Mouse (Mus musculus): Measurements from ENCODE around the gene Rgsl1. TPM values are rescaled to one million over a fixed set of nuclear protein-coding genes. Genes with fewer than 3 reads are reported as not detected.

The Rgsl1 gene
- polyA plus RNA-seq, 1 experiment from 2014 or later: 0.04 TPM

- peak within 1 kb of the TSS; percentile 72 for H3K9ac ChIP-seq (ENCODE audit: low read depth, low read length)
- peaks cover 3% of the 10 kb centered on the region; the same call in 1 of the 2 replicates for H3K36me3 ChIP-seq (ENCODE audit: control insufficient read depth, insufficient read depth)
- peak within 1 kb of the TSS; percentile 91 for H3K27ac ChIP-seq (ENCODE audit: low read length)
- no peaks in the 10 kb centered on the region for H3K27me3 ChIP-seq (ENCODE audit: control insufficient read depth, insufficient read depth, low read depth, low read length)
- WGBS (ENCODE audit: insufficient replicate concordance): under 1% methylated on average over 18 of the region's 18 CpGs
- H3K4me2 ChIP-seq (ENCODE audit: low read depth, low read length): peak within 1 kb of the TSS; percentile 77
- peak within 1 kb of the TSS; percentile 65 for H3K4me3 ChIP-seq (ENCODE audit: low read depth, low read length)
- ATAC-seq (ENCODE audit: low read depth): peak; percentile 75
- no peaks in the 10 kb centered on the region for H3K9me3 ChIP-seq (replicated peaks; ENCODE audit: control insufficient read depth, low read length)
- peaks cover 35% of the 10 kb centered on the region for H3K4me1 ChIP-seq (ENCODE audit: control insufficient read depth, low read depth, low read length)
Measured at GRCm38 (mm10) chr1:153749211-153749801, 94.6 kb downstream of the Rgsl1 start, which contains the start of gene Rnasel. Rnasel (plus strand) TSS chr1:153749426.

DNA sequence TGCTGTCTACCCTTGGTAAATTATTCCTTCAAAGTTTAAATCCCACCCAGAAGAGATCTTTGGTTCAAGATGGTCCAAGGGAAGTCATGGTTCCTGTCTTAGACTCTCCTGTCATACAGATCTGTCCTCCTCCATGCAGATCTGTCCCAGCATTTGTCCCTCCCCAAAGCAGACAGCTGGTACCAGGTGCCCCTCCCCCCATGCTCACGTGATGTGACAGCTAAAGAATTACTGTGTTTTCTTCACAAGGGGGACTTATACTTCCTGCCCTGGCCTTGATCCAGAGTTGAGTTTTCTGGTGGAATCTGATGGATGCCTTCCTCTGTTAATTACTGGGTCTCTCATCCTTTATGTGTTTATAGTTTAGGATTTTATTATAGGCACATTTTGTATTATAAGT, 95.4 kb downstream of the Rgsl1 start:
- H3K4me2 ChIP-seq (ENCODE audit: low read depth, low read length): peak overlapping the region; percentile 77
- H3K9ac ChIP-seq (ENCODE audit: low read depth, low read length): peak overlapping the region; percentile 72
- peak overlapping the region; percentile 65 for H3K4me3 ChIP-seq (ENCODE audit: low read depth, low read length)
- no peaks in the 10 kb centered on the region for H3K27me3 ChIP-seq (ENCODE audit: control insufficient read depth, insufficient read depth, low read depth, low read length)
- whole genome bisulfite sequencing (ENCODE audit: insufficient replicate concordance): 3% methylated on average over 1 of the region's 1 CpGs
- peaks cover 34% of the 10 kb centered on the region for H3K4me1 ChIP-seq (ENCODE audit: control insufficient read depth, low read depth, low read length)
- peak; percentile 23 for ATAC-seq (ENCODE audit: low read depth)
- H3K9me3 ChIP-seq (replicated peaks; ENCODE audit: control insufficient read depth, low read length): no peaks in the 10 kb centered on the region
- H3K27ac ChIP-seq (ENCODE audit: low read length): peak overlapping the region; percentile 91
- no peaks in the 10 kb centered on the region for H3K36me3 ChIP-seq (ENCODE audit: control insufficient read depth, insufficient read depth)

GRCm38 (mm10) chr1:153747861-153748530, 95.9 kb downstream of the Rgsl1 start:
- H3K4me2 ChIP-seq (ENCODE audit: low read depth, low read length): peak overlapping the region; percentile 77
- H3K9me3 ChIP-seq (replicated peaks; ENCODE audit: control insufficient read depth, low read length): no peaks in the 10 kb centered on the region
- no peaks in the 10 kb centered on the region for H3K36me3 ChIP-seq (ENCODE audit: control insufficient read depth, insufficient read depth)
- peak overlapping the region; percentile 72; the same call in 1 of the 2 replicates for H3K9ac ChIP-seq (ENCODE audit: low read depth, low read length)
- H3K4me1 ChIP-seq (ENCODE audit: control insufficient read depth, low read depth, low read length): peaks cover 34% of the 10 kb centered on the region
- no peaks in the 10 kb centered on the region for H3K27me3 ChIP-seq (ENCODE audit: control insufficient read depth, insufficient read depth, low read depth, low read length)
- H3K4me3 ChIP-seq (ENCODE audit: low read depth, low read length): peak overlapping the region; percentile 65
- peak overlapping the region; percentile 91 for H3K27ac ChIP-seq (ENCODE audit: low read length)
- ATAC-seq (ENCODE audit: low read depth): no peak
- WGBS (ENCODE audit: insufficient replicate concordance): 54% methylated on average over 12 of the region's 12 CpGs

GRCm38 (mm10) chr1:153746728-153747127, 97.2 kb downstream of the Rgsl1 start:
- Histone ChIP-seq H3K36me3 (ENCODE audit: control insufficient read depth, insufficient read depth) (no peaks in the 10 kb centered on the region), H3K9me3 (replicated peaks; ENCODE audit: control insufficient read depth, low read length) (no peaks in the 10 kb centered on the region), H3K4me3 (ENCODE audit: low read depth, low read length) (no peak overlapping the region), H3K4me2 (ENCODE audit: low read depth, low read length) (no peak overlapping the region), H3K4me1 (ENCODE audit: control insufficient read depth, low read depth, low read length) (peaks cover 28% of the 10 kb centered on the region), H3K9ac (ENCODE audit: low read depth, low read length) (no peak overlapping the region), H3K27ac (ENCODE audit: low read length) (no peak overlapping the region), H3K27me3 (ENCODE audit: control insufficient read depth, insufficient read depth, low read depth, low read length) (peaks cover 4% of the 10 kb centered on the region)
- no peak for ATAC-seq (ENCODE audit: low read depth)
- WGBS (ENCODE audit: insufficient replicate concordance): 4% methylated on average over 12 of the region's 12 CpGs

GRCm38 (mm10) chr1:153746119-153746670, 97.7 kb downstream of the Rgsl1 start:
- ATAC-seq (ENCODE audit: low read depth): no peak
- Histone ChIP-seq H3K9me3 (replicated peaks; ENCODE audit: control insufficient read depth, low read length) (no peaks in the 10 kb centered on the region), H3K9ac (ENCODE audit: low read depth, low read length) (no peak overlapping the region), H3K36me3 (ENCODE audit: control insufficient read depth, insufficient read depth) (no peaks in the 10 kb centered on the region), H3K27me3 (ENCODE audit: control insufficient read depth, insufficient read depth, low read depth, low read length) (peaks cover 8% of the 10 kb centered on the region), H3K4me2 (ENCODE audit: low read depth, low read length) (no peak overlapping the region), H3K27ac (ENCODE audit: low read length) (no peak overlapping the region), H3K4me1 (ENCODE audit: control insufficient read depth, low read depth, low read length) (peaks cover 28% of the 10 kb centered on the region), H3K4me3 (ENCODE audit: low read depth, low read length) (no peak overlapping the region)
- WGBS (ENCODE audit: insufficient replicate concordance): 75% methylated on average over 14 of the region's 14 CpGs

DNA sequence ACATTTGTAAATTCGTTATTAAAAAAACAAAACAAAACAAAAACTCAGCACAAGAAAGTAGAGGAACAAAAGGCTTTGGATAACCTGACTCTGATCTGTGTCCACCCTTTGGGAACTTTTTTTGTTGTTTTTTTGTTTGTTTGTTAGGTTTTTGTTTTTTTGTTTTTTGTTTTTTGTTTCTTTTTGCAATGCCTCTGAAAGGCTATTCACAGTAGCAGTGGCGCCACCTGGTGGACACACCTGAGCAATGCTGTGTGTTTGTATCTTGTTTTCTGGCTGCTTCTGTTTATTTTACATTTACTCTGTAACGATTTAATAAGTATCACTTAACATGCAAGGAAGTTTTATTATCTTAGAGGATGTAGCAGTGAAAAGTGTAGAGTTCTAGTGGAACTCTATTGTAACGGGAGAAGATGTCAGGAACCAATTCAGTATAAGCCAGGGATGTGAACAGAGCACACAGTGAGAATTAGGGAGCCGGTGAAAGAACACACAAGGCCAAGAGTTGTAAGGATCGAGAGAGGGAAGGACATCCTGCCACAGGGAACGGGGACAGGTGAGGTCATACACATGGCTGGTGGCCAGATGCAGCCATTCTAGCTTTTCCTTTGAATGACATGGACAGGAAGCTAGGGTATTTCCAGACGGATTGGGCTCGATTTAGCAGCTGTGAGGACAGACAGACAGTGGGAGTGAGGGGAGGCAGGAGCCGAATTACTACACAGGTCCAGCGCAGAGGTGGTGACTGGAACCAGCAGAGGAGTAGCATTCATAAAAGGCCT, 101.4 kb downstream of the Rgsl1 start:
- no peak overlapping the region for H3K4me3 ChIP-seq (ENCODE audit: low read depth, low read length)
- no peaks in the 10 kb centered on the region for H3K9me3 ChIP-seq (replicated peaks; ENCODE audit: control insufficient read depth, low read length)
- 40% methylated on average over 11 of the region's 11 CpGs for WGBS (ENCODE audit: insufficient replicate concordance)
- no peak overlapping the region for H3K4me2 ChIP-seq (ENCODE audit: low read depth, low read length)
- peaks cover 2% of the 10 kb centered on the region for H3K4me1 ChIP-seq (ENCODE audit: control insufficient read depth, low read depth, low read length)
- ATAC-seq (ENCODE audit: low read depth): no peak
- H3K27ac ChIP-seq (ENCODE audit: low read length): no peak overlapping the region
- H3K36me3 ChIP-seq (ENCODE audit: control insufficient read depth, insufficient read depth): no peaks in the 10 kb centered on the region
- H3K27me3 ChIP-seq (ENCODE audit: control insufficient read depth, insufficient read depth, low read depth, low read length): peaks cover 36% of the 10 kb centered on the region
- H3K9ac ChIP-seq (ENCODE audit: low read depth, low read length): no peak overlapping the region

DNA sequence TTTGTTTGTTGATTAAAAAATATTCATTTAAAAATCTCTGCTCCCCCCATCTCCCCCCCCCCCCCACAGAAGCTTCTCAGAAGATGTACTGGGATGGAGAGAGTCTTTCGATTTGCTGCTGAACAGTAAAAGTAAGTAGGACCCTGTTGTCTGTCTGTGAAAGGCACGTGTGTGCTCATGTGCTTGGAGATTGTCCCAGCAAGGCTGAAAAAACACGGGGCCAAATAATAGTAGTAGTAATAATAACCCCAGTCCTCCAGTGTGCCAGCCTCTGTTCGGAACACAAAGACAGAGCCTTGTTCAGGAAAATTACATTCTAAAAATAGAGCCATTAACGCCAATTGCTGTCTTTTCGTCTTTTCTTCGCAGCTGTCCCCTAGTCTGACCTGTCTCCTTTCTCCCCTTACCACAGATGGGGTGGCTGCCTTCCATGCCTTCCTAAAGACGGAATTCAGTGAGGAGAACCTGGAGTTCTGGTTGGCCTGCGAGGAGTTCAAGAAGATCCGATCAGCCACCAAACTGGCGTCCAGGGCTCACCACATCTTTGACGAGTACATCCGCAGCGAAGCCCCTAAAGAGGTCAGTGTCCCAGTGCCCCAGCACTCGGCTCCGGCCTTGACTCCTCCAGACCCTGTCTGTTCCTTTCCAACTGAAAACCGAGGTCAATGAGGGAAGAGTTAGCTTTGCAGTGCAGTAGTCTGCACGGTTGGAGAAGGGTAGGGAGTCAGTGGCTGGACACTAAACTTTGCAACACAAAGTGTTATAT, 102.2 kb downstream of the Rgsl1 start:
- WGBS (ENCODE audit: insufficient replicate concordance): 59% methylated on average over 18 of the region's 18 CpGs
- H3K9ac ChIP-seq (ENCODE audit: low read depth, low read length): no peak overlapping the region

DNA sequence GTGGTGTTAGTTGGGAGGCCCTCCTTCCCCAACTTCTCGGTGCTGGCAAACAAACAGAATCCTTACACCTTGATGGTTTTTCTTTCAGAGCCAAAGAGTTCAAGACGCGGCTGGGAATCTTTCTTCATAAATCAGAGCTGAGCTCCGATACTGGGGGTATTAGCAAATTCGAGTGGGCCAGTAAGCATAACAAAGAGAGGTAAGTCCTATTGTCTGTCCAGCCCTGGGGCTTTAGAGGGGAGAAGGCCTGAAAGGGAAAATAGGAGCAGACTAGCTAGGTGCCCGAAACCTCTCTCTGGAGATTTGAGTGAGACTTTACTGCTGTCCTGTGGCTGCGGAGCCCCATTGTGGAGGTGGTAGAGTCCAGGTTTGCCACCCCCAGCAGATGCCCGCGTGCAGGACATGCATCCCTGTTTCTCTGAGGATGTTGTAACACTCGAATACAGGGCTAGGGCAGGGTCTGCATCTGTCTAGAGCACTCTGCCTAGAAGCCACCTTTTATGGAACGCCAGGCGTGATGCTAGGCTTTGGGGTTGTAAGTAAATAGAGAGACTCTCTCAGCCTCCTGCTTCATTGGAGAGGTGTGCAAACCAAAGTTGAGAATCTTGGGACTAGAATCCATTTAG, 103.1 kb downstream of the Rgsl1 start:
- no peaks in the 10 kb centered on the region for H3K9me3 ChIP-seq (replicated peaks; ENCODE audit: control insufficient read depth, low read length)
- H3K27me3 ChIP-seq (ENCODE audit: control insufficient read depth, insufficient read depth, low read depth, low read length): peaks cover 36% of the 10 kb centered on the region
- no peak overlapping the region for H3K27ac ChIP-seq (ENCODE audit: low read length)
- no peak for ATAC-seq (ENCODE audit: low read depth)
- no peaks in the 10 kb centered on the region for H3K36me3 ChIP-seq (ENCODE audit: control insufficient read depth, insufficient read depth)
- WGBS (ENCODE audit: insufficient replicate concordance): 37% methylated on average over 12 of the region's 12 CpGs
- peak overlapping the region; percentile 43 for H3K4me3 ChIP-seq (ENCODE audit: low read depth, low read length)
- no peak overlapping the region; the same call in 1 of the 2 replicates for H3K9ac ChIP-seq (ENCODE audit: low read depth, low read length)
- H3K4me2 ChIP-seq (ENCODE audit: low read depth, low read length): no peak overlapping the region
- no peaks in the 10 kb centered on the region for H3K4me1 ChIP-seq (ENCODE audit: control insufficient read depth, low read depth, low read length)

More for the DNA sequence above, 102.2 kb downstream of the Rgsl1 start:
- H3K9me3 ChIP-seq (replicated peaks; ENCODE audit: control insufficient read depth, low read length): no peaks in the 10 kb centered on the region
- no peaks in the 10 kb centered on the region for H3K36me3 ChIP-seq (ENCODE audit: control insufficient read depth, insufficient read depth)
- H3K27ac ChIP-seq (ENCODE audit: low read length): no peak overlapping the region
- H3K27me3 ChIP-seq (ENCODE audit: control insufficient read depth, insufficient read depth, low read depth, low read length): peaks cover 36% of the 10 kb centered on the region
- H3K4me2 ChIP-seq (ENCODE audit: low read depth, low read length): no peak overlapping the region
- no peaks in the 10 kb centered on the region; the same call in 1 of the 2 replicates for H3K4me1 ChIP-seq (ENCODE audit: control insufficient read depth, low read depth, low read length)
- ATAC-seq (ENCODE audit: low read depth): no peak
- no peak overlapping the region for H3K4me3 ChIP-seq (ENCODE audit: low read depth, low read length)

Measured in liver, embryonic 16.5 days (tissue).